Comparison of ENCODE assay signal across 11 mouse cellular contexts in genomic region chr4:81763311-81764025, GRCm38 (mm10).
A peak's percentile ranks its signal among the peaks of the same experiment; 100 is the strongest.
DNase-seq lines count a peak whose midpoint lies in the region; ATAC-seq lines count a peak whose summit lies in the region.
"Had no signal": no experiment of that assay in that cellular context is flagged by ENCODE, and none has a peak within 500 bp of the region (broad histone marks: within the 10 kb centered on the region; RNA-seq: fewer than 3 reads in every experiment).

No protein-coding gene starts in this region.

- H3K36me3 ChIP-seq in heart, embryonic 12.5 days, result no peaks in the 10 kb centered on the region
- no peaks in the 10 kb centered on the region for H3K36me3 ChIP-seq in hindbrain, embryonic 12.5 days
- no peaks in the 10 kb centered on the region for H3K36me3 ChIP-seq in midbrain, embryonic 15.5 days (replicated peaks)
- H3K36me3 ChIP-seq in liver, embryonic 11.5 days (ENCODE audit: control insufficient read depth, insufficient read depth, low read length), result no peaks in the 10 kb centered on the region
- H3K36me3 ChIP-seq: liver, embryonic 15.5 days had no signal

- H3K9me3 ChIP-seq in heart, embryonic 12.5 days (replicated peaks), result no peaks in the 10 kb centered on the region
- H3K9me3 ChIP-seq in hindbrain, embryonic 12.5 days (replicated peaks), result no peaks in the 10 kb centered on the region
- H3K9me3 ChIP-seq in midbrain, embryonic 15.5 days, result no peaks in the 10 kb centered on the region
- no peaks in the 10 kb centered on the region for H3K9me3 ChIP-seq in liver, embryonic 11.5 days (ENCODE audit: control insufficient read depth, low read length)
- H3K9me3 ChIP-seq: liver, embryonic 15.5 days had no signal

- no peaks in the 10 kb centered on the region for H3K27me3 ChIP-seq in heart, embryonic 12.5 days (replicated peaks)
- no peaks in the 10 kb centered on the region for H3K27me3 ChIP-seq in hindbrain, embryonic 12.5 days
- H3K27me3 ChIP-seq in midbrain, embryonic 15.5 days (replicated peaks), result no peaks in the 10 kb centered on the region
- H3K27me3 ChIP-seq in liver, embryonic 11.5 days (replicated peaks; ENCODE audit: control insufficient read depth, insufficient read depth, low read length), result no peaks in the 10 kb centered on the region
- H3K27me3 ChIP-seq: liver, embryonic 15.5 days had no signal

- peak overlapping the region; percentile 35; the same call in 1 of the 2 replicates for H3K9ac ChIP-seq in heart, embryonic 12.5 days
- H3K9ac ChIP-seq in hindbrain, embryonic 12.5 days, result peak overlapping the region; percentile 13; the same call in 1 of the 2 replicates
- no peak overlapping the region for H3K9ac ChIP-seq in midbrain, embryonic 15.5 days
- H3K9ac ChIP-seq in liver, embryonic 11.5 days (ENCODE audit: low read depth, low read length), result no peak overlapping the region
- H3K9ac ChIP-seq: liver, embryonic 15.5 days had no signal

- no peak overlapping the region for H3K4me3 ChIP-seq in heart, embryonic 12.5 days
- no peak overlapping the region for H3K4me3 ChIP-seq in hindbrain, embryonic 12.5 days
- H3K4me3 ChIP-seq in midbrain, embryonic 15.5 days, result no peak overlapping the region
- no peak overlapping the region for H3K4me3 ChIP-seq in liver, embryonic 11.5 days (ENCODE audit: low read depth, low read length)
- H3K4me3 ChIP-seq: liver, embryonic 15.5 days had no signal

- ATAC-seq in heart, embryonic 12.5 days (ENCODE audit: insufficient number of reproducible peaks, low FRiP score), result no peak
- ATAC-seq in hindbrain, embryonic 12.5 days (ENCODE audit: low FRiP score), result peak; percentile 7; the same call in 1 of the 2 replicates
- peak; percentile 42; the same call in 1 of the 2 replicates for ATAC-seq in midbrain, embryonic 15.5 days (replicated peaks)
- no peak for ATAC-seq in liver, embryonic 11.5 days (replicated peaks; ENCODE audit: low FRiP score)

- WGBS in heart, embryonic 12.5 days, result 45% methylated on average over 10 of the region's 10 CpGs
- 36% methylated on average over 10 of the region's 10 CpGs for WGBS in hindbrain, embryonic 12.5 days
- WGBS in midbrain, embryonic 15.5 days, result 30% methylated on average over 10 of the region's 10 CpGs
- WGBS in liver, embryonic 11.5 days, result 56% methylated on average over 10 of the region's 10 CpGs

- intact Hi-C loops in heart, postnatal 25 days (cut with DNase I), result no loop called here
- intact Hi-C loops in left cerebral cortex, postnatal 36 days (cut with DNase I), result loop anchor here (10.0 kb wide), 1 partner anchor 741 kb away; no protein-coding TSS in a partner anchor

- H3K4me1 ChIP-seq in heart, embryonic 12.5 days (replicated peaks), result peaks cover 24% of the 10 kb centered on the region
- H3K4me1 ChIP-seq in hindbrain, embryonic 12.5 days, result peaks cover 27% of the 10 kb centered on the region
- peaks cover 20% of the 10 kb centered on the region for H3K4me1 ChIP-seq in midbrain, embryonic 15.5 days
- no peaks in the 10 kb centered on the region for H3K4me1 ChIP-seq in liver, embryonic 11.5 days (replicated peaks; ENCODE audit: control insufficient read depth, insufficient read depth, low read length)
- H3K4me1 ChIP-seq: liver, embryonic 15.5 days had no signal

- H3K27ac ChIP-seq in heart, embryonic 12.5 days (ENCODE audit: poor library complexity, severe bottlenecking), result peak overlapping the region; percentile 63; the same call in 1 of the 2 replicates
- H3K27ac ChIP-seq in hindbrain, embryonic 12.5 days, result peak overlapping the region; percentile 73
- peak overlapping the region; percentile 61 for H3K27ac ChIP-seq in midbrain, embryonic 15.5 days
- H3K27ac ChIP-seq in liver, embryonic 11.5 days (ENCODE audit: low read depth, low read length), result no peak overlapping the region
- H3K27ac ChIP-seq: liver, embryonic 15.5 days had no signal

- 0 out of 2 replicates have a peak overlapping the region, but pooled peaks have one; percentile 32 for H3K4me2 ChIP-seq in heart, embryonic 12.5 days
- peak overlapping the region; percentile 25 for H3K4me2 ChIP-seq in hindbrain, embryonic 12.5 days (replicated peaks)
- H3K4me2 ChIP-seq in midbrain, embryonic 15.5 days, result no peak overlapping the region
- no peak overlapping the region for H3K4me2 ChIP-seq in liver, embryonic 11.5 days
- H3K4me2 ChIP-seq: liver, embryonic 15.5 days had no signal

- DNase-seq in heart, postnatal 25 days (ENCODE audit: low spot score), result no peak
- DNase-seq in embryo, embryonic 11 days, result peak; percentile 23
- no peak for DNase-seq in left cerebral cortex, postnatal 36 days (ENCODE audit: low spot score in 2 of 2)
- DNase-seq in liver, embryonic 11.5 days (ENCODE audit: low spot score), result no peak
- DNase-seq in right cerebral cortex, adult 18-20 months, result no peak
- DNase-seq: kidney, adult 8-10 months; right cerebral cortex, postnatal 14 days had no signal

Comparison
In these comparisons a context has a peak if more than half of its experiments do, and no peak if none do; other contexts are left out.
1. ATAC-seq: peak in hindbrain, embryonic 12.5 days (single experiment) and midbrain, embryonic 15.5 days (single experiment); none in heart, embryonic 12.5 days (single experiment) and liver, embryonic 11.5 days (single experiment).
2. H3K4me2 ChIP-seq: peak in heart, embryonic 12.5 days (single experiment) and hindbrain, embryonic 12.5 days (single experiment); none in midbrain, embryonic 15.5 days (single experiment) and liver, embryonic 11.5 days (single experiment).
3. H3K9ac ChIP-seq: peak in heart, embryonic 12.5 days (single experiment) and hindbrain, embryonic 12.5 days (single experiment); none in midbrain, embryonic 15.5 days (single experiment) and liver, embryonic 11.5 days (single experiment).